Mouse (Mus musculus) forebrain, embryonic 11.5 days (tissue): Measurements from ENCODE around the gene Ifna5. TPM values are rescaled to one million over a fixed set of nuclear protein-coding genes. Genes with fewer than 3 reads are reported as not detected.
A peak's percentile ranks its signal among the peaks of the same experiment; 100 is the strongest.

ENCODE experiments used
- ATAC-seq: fragments of 200-750 bp; cut with Nextera tagmentation; replicated peaks from 2 replicates; pipeline ENCODE4 v1.8.0; 2017; ENCODE audit warnings: moderate TSS enrichment; ENCODE audit not compliant: low FRiP score
- DNase-seq: peaks from one replicate; pipeline ENCODE4 v3.0.0-alpha.2; 2017; ENCODE audit warnings: low spot score
- H3K27ac ChIP-seq: fragments of 300-500 bp; sonication (generic); 2 replicates; pipeline ENCODE4 v1.5.1; 2014; ENCODE audit warnings: low read depth, low read length
- H3K27me3 ChIP-seq: fragments of 300-500 bp; sonication (generic); 2 replicates; pipeline ENCODE4 v1.6.1; 2014; ENCODE audit warnings: mild to moderate bottlenecking, low read length, mixed read lengths; ENCODE audit not compliant: control insufficient read depth, insufficient read depth
- H3K36me3 ChIP-seq: fragments of 300-500 bp; sonication (generic); 2 replicates; pipeline ENCODE4 v1.6.1; 2014; ENCODE audit warnings: mild to moderate bottlenecking, low read length, moderate library complexity, mixed read lengths; ENCODE audit not compliant: control insufficient read depth, insufficient read depth
- H3K4me1 ChIP-seq: fragments of 300-500 bp; sonication (generic); replicated peaks from 2 replicates; pipeline ENCODE4 v1.6.1; 2014; ENCODE audit warnings: low read length, mixed read lengths; ENCODE audit not compliant: control insufficient read depth, insufficient read depth
- H3K4me2 ChIP-seq: fragments of 300-500 bp; sonication (generic); 2 replicates; pipeline ENCODE4 v1.6.1; 2014; ENCODE audit warnings: low read depth, mild to moderate bottlenecking, low read length, moderate library complexity, mixed read lengths; ENCODE audit not compliant: severe bottlenecking
- H3K4me3 ChIP-seq: fragments of 300-500 bp; sonication (generic); 2 replicates; pipeline ENCODE4 v1.5.1; 2014; ENCODE audit warnings: low read depth, low read length
- H3K9ac ChIP-seq: fragments of 300-500 bp; sonication (generic); 2 replicates; pipeline ENCODE4 v1.6.1; 2014; ENCODE audit warnings: low read length
- H3K9me3 ChIP-seq: fragments of 300-500 bp; sonication (generic); 2 replicates; pipeline ENCODE4 v1.6.1; 2016; ENCODE audit warnings: low read length, mixed read lengths; ENCODE audit not compliant: control insufficient read depth
- WGBS: fragments of 180-500 bp; shearing (Covaris S2); extraction: QIAGEN DNeasy Blood & Tissue Kit; methylation state at CpG from one replicate; pipeline ENCODE4 v1.1.7; 2014; 5-methylcytosine and 5-hydroxymethylcytosine counted together
- polyA plus RNA-seq: library from polyadenylated mRNA; unstranded; fragments of >200 nt; fragmentation: Nextera tagmentation; extraction: Ambion mirVana; gene quantifications from 2 replicates; pipeline ENCODE4 v1.2.1, GENCODE M21; 2014

Ifna5 gene
- polyA plus RNA-seq, 1 experiment from 2014 or later = not detected

- Histone ChIP-seq H3K9me3 (no peaks in the 10 kb centered on the region), H3K4me3 (no peak overlapping the region), H3K27ac (no peak overlapping the region), H3K4me2 (no peak overlapping the region), H3K4me1 (no peaks in the 10 kb centered on the region), H3K9ac (no peak overlapping the region), H3K36me3 (no peaks in the 10 kb centered on the region), H3K27me3 (no peaks in the 10 kb centered on the region)
- WGBS = 51% methylated on average over 2 of the region's 2 CpGs
- ATAC-seq (no peak), DNase-seq (no peak)
Observed at GRCm38 (mm10) chr4:88845334-88845733, 10.0 kb downstream of the Ifna5 start.

- Histone ChIP-seq H3K36me3 (no peaks in the 10 kb centered on the region), H3K4me2 (no peak within 1 kb of the TSS), H3K9ac (no peak within 1 kb of the TSS), H3K4me3 (no peak within 1 kb of the TSS), H3K27me3 (no peaks in the 10 kb centered on the region), H3K9me3 (no peaks in the 10 kb centered on the region), H3K27ac (no peak within 1 kb of the TSS), H3K4me1 (peaks cover 5% of the 10 kb centered on the region; the same call in 1 of the 2 replicates)
- 63% methylated on average over 1 of the region's 1 CpGs for WGBS
- ATAC-seq (no peak), DNase-seq (no peak)
Observed at GRCm38 (mm10) chr4:88849698-88850097, 14.4 kb downstream of the Ifna5 start, which contains the start of gene Ifna1. Ifna1 (plus strand) TSS chr4:88850087.

GRCm38 (mm10) chr4:88851026-88851763, 15.9 kb downstream of the Ifna5 start:
- WGBS = 25% methylated on average over 4 of the region's 4 CpGs
- H3K4me1 ChIP-seq = peaks cover 5% of the 10 kb centered on the region; the same call in 1 of the 2 replicates
- no peaks in the 10 kb centered on the region for H3K36me3 ChIP-seq
- 0 out of 2 replicates have a peak overlapping the region, but pooled peaks have one; percentile 46 for H3K27ac ChIP-seq
- DNase-seq (peak; percentile 54), ATAC-seq (peak; percentile 91)
- no peaks in the 10 kb centered on the region for H3K27me3 ChIP-seq
- H3K4me2 ChIP-seq = peak overlapping the region; percentile 24; the same call in 1 of the 2 replicates
- H3K9me3 ChIP-seq = no peaks in the 10 kb centered on the region
- H3K9ac ChIP-seq = no peak overlapping the region
- H3K4me3 ChIP-seq = no peak overlapping the region

- ATAC-seq (no peak), DNase-seq (no peak)
- H3K4me2 ChIP-seq = no peak overlapping the region
- no peaks in the 10 kb centered on the region for H3K9me3 ChIP-seq
- H3K27me3 ChIP-seq = no peaks in the 10 kb centered on the region; the same call in 1 of the 2 replicates
- no peak overlapping the region for H3K27ac ChIP-seq
- no peak overlapping the region for H3K4me3 ChIP-seq
- no peaks in the 10 kb centered on the region for H3K36me3 ChIP-seq
- no peak overlapping the region for H3K9ac ChIP-seq
- H3K4me1 ChIP-seq = peaks cover 4% of the 10 kb centered on the region; the same call in 1 of the 2 replicates
Observed at GRCm38 (mm10) chr4:88859214-88859613, 23.9 kb downstream of the Ifna5 start.

GRCm38 (mm10) chr4:88863309-88863708, 28.0 kb downstream of the Ifna5 start:
- WGBS = 7% methylated on average over 7 of the region's 7 CpGs

GRCm38 (mm10) chr4:88864599-88864998, 29.3 kb downstream of the Ifna5 start:
- H3K36me3 ChIP-seq = no peaks in the 10 kb centered on the region
- H3K27ac ChIP-seq = no peak overlapping the region
- DNase-seq = no peak
- ATAC-seq = no peak
- H3K4me2 ChIP-seq = no peak overlapping the region
- no peaks in the 10 kb centered on the region for H3K9me3 ChIP-seq
- H3K9ac ChIP-seq = no peak overlapping the region
- 68% methylated on average over 9 of the region's 9 CpGs for WGBS
- H3K27me3 ChIP-seq = peaks cover 2% of the 10 kb centered on the region; the same call in 1 of the 2 replicates
- H3K4me3 ChIP-seq = no peak overlapping the region
- peaks cover 4% of the 10 kb centered on the region; the same call in 1 of the 2 replicates for H3K4me1 ChIP-seq

More at GRCm38 (mm10) chr4:88863309-88863708, 28.0 kb downstream of the Ifna5 start:
- no peak for DNase-seq
- Histone ChIP-seq H3K27ac (no peak overlapping the region), H3K36me3 (no peaks in the 10 kb centered on the region), H3K4me2 (no peak overlapping the region), H3K27me3 (peaks cover 2% of the 10 kb centered on the region; the same call in 1 of the 2 replicates), H3K4me1 (peaks cover 4% of the 10 kb centered on the region; the same call in 1 of the 2 replicates), H3K9me3 (no peaks in the 10 kb centered on the region), H3K9ac (no peak overlapping the region), H3K4me3 (no peak overlapping the region)
- ATAC-seq = no peak

GRCm38 (mm10) chr4:88865011-88865569, 29.8 kb downstream of the Ifna5 start:
- Histone ChIP-seq H3K4me3 (no peak overlapping the region), H3K9ac (no peak overlapping the region), H3K27ac (no peak overlapping the region), H3K4me2 (no peak overlapping the region), H3K36me3 (no peaks in the 10 kb centered on the region), H3K9me3 (no peaks in the 10 kb centered on the region), H3K27me3 (peaks cover 2% of the 10 kb centered on the region; the same call in 1 of the 2 replicates), H3K4me1 (peaks cover 4% of the 10 kb centered on the region; the same call in 1 of the 2 replicates)
- WGBS = 57% methylated on average over 6 of the region's 6 CpGs
- ATAC-seq = no peak
- no peak for DNase-seq

GRCm38 (mm10) chr4:88867366-88867925, 32.1 kb downstream of the Ifna5 start:
- ATAC-seq (peak; percentile 71), DNase-seq (peak; percentile 87)
- WGBS = 2% methylated on average over 8 of the region's 8 CpGs
- H3K36me3 ChIP-seq = no peaks in the 10 kb centered on the region
- peak overlapping the region; percentile 51 for H3K4me3 ChIP-seq
- no peak overlapping the region for H3K27ac ChIP-seq
- H3K9me3 ChIP-seq = no peaks in the 10 kb centered on the region
- H3K9ac ChIP-seq = no peak overlapping the region; the same call in 1 of the 2 replicates
- H3K27me3 ChIP-seq = peaks cover 2% of the 10 kb centered on the region; the same call in 1 of the 2 replicates
- H3K4me2 ChIP-seq = peak overlapping the region; percentile 95
- H3K4me1 ChIP-seq = peaks cover 4% of the 10 kb centered on the region; the same call in 1 of the 2 replicates
